Mouse (Mus musculus) spleen, adult 2 months (tissue): ENCODE measurements around the gene Bean1. TPM values are rescaled to one million over a fixed set of nuclear protein-coding genes. Genes with fewer than 3 reads are reported as not detected.
A peak's percentile ranks its signal among the peaks of the same experiment; 100 is the strongest.

Experiments used
- DNase-seq, 2 experiments: peaks; one replicate each; pipeline versions ENCODE4 v3.0.0 to v3.0.0-alpha.2; 2012 to 2021; ENCODE audit warnings: low spot score in 2 of 2, low read depth in 1 of 2
- H3K27ac ChIP-seq: fragments of 200-500 bp; 2 replicates; pipeline ENCODE4 v1.5.1; 2012; ENCODE audit warnings: low read length, inconsistent platforms; ENCODE audit not compliant: insufficient read depth
- H3K27me3 ChIP-seq: fragments of 200-500 bp; 2 replicates; pipeline ENCODE4 v1.6.1; 2012; ENCODE audit warnings: mild to moderate bottlenecking, moderate library complexity, low read length, inconsistent platforms; ENCODE audit not compliant: control insufficient read depth, insufficient read depth
- H3K36me3 ChIP-seq: fragments of 200-500 bp; 2 replicates; pipeline ENCODE4 v1.6.1; 2012; ENCODE audit warnings: mild to moderate bottlenecking, low read length, inconsistent platforms; ENCODE audit not compliant: control insufficient read depth, insufficient read depth
- H3K4me1 ChIP-seq: fragments of 200-500 bp; 2 replicates; pipeline ENCODE4 v1.6.1; 2011; ENCODE audit warnings: inconsistent platforms; ENCODE audit not compliant: control insufficient read depth, insufficient read depth, insufficient read length
- H3K4me3 ChIP-seq: fragments of 200-500 bp; 2 replicates; pipeline ENCODE4 v1.5.1; 2011; ENCODE audit warnings: mild to moderate bottlenecking, inconsistent platforms; ENCODE audit not compliant: insufficient read depth, insufficient read length; ENCODE audit errors: extremely low read depth
- CTCF ChIP-seq: fragments of 200-500 bp; IDR thresholded peaks from 2 replicates; pipeline ENCODE4 v1.5.1; 2011; ENCODE audit warnings: mild to moderate bottlenecking, inconsistent platforms; ENCODE audit not compliant: insufficient read depth, insufficient read length, insufficient replicate concordance; ENCODE audit errors: extremely low read depth
- POLR2A ChIP-seq: fragments of 200-500 bp; IDR thresholded peaks from 2 replicates; pipeline ENCODE4 v1.6.1; 2011; ENCODE audit warnings: low read depth, low read length, inconsistent platforms
- WGBS: fragments of 180-500 bp; shearing (Covaris S2); methylation state at CpG from one replicate; pipeline ENCODE4 v1.1.7; 2018; 5-methylcytosine and 5-hydroxymethylcytosine counted together
- polyA plus RNA-seq: library from polyadenylated mRNA; depleted of rRNA; stranded (reverse); fragments of >200 nt; gene quantifications from 2 replicates; pipeline ENCODE4 v1.2.3, GENCODE M21; 2012

Bean1 gene
- polyA plus RNA-seq, 1 experiment: 0.72 TPM

DNA sequence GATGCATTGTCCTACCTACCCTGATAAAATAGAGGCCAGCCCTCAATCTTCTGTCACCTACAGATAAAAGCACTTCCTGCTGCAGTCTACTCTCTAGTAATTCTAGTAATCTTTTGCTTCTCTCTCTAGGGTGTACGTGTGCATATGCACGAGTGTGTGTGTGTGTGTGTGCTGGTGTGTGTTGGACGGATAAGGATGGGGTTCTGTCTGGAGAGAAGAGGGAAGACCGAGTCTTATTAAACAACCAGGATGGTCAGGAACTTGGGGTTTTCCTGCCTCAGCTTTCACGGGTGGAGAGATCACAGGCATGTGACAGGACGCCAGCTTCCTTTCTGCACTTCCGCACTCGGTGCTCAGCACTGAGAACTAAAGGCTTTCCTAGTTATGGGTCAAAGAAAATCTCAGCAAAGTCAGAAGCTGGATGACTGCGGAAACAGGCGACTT lies 69.2 kb downstream of the Bean1 start:
- Histone ChIP-seq H3K4me1 (peaks cover 20% of the 10 kb centered on the region), H3K36me3 (peaks cover 32% of the 10 kb centered on the region), H3K4me3 (peak overlapping the region; percentile 32; the same call in 1 of the 2 replicates), H3K27ac (peak overlapping the region; percentile 86), H3K27me3 (no peaks in the 10 kb centered on the region)
- WGBS: 12% methylated on average over 10 of the region's 10 CpGs
- peak in 1 of 2 experiments; percentile 68 for DNase-seq
- TF ChIP-seq POLR2A (no peak), CTCF (no peak)

DNA sequence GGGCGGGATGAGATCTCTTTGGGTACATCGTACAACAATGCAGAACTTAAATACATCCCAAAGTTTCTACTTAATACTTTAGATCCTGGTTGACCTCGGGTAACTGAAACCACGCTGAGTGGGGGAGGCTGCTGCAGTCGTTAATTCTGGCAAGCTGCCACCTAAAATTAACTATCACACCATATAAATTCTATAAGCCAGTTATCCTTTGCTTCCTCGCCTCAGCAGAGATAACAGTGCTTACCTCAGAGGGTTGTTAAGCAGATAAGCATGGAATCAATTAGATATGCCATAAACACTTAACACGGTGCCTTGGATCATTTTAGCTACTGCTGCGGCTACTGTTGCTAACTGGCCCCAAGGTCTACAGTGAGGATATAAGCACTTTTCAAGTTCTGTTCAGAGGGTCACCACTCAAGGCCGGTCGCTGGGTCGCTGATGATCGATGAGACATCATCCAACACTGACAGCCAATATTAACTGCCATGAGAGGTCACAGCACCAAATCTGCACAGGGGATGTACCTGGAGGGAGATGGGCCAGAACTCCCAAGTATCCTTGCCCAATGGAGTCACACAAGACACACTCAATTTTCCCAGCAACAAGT lies 71.9 kb downstream of the Bean1 start:
- Histone ChIP-seq H3K4me1 (peaks cover 26% of the 10 kb centered on the region), H3K36me3 (peaks cover 22% of the 10 kb centered on the region), H3K27me3 (no peaks in the 10 kb centered on the region), H3K27ac (no peak overlapping the region), H3K4me3 (no peak overlapping the region)
- no peak for TF ChIP-seq CTCF
- TF ChIP-seq POLR2A: no peak
- DNase-seq: no peak
- WGBS: 75% methylated on average over 12 of the region's 12 CpGs

DNA sequence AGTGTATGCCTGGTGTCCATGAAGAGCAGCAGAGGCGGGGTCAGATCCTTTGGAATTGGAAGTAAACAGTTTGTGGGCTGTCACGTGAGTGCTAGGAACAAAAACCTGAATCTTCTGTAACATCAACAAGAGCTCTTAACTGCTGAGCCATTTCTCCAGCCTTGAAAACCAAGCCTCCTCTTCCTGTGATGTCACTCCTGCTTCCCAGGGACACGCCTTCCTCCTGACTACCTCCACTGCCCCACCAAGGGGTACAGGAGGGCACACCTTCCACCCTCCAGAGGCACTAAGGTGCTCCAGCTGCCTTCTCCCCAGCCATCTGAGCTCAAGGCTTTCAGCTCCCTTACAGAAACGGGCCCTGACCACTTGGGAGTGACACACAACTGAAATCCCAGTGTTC lies 76.4 kb downstream of the Bean1 start:
- Histone ChIP-seq H3K4me1 (peaks cover 9% of the 10 kb centered on the region; the same call in 1 of the 2 replicates), H3K27ac (peak overlapping the region; percentile 93), H3K27me3 (no peaks in the 10 kb centered on the region), H3K36me3 (peaks cover 3% of the 10 kb centered on the region; the same call in 1 of the 2 replicates), H3K4me3 (no peak overlapping the region)
- WGBS: 59% methylated on average over 4 of the region's 4 CpGs
- no peak for TF ChIP-seq CTCF
- no peak for TF ChIP-seq POLR2A
- DNase-seq: no peak

DNA sequence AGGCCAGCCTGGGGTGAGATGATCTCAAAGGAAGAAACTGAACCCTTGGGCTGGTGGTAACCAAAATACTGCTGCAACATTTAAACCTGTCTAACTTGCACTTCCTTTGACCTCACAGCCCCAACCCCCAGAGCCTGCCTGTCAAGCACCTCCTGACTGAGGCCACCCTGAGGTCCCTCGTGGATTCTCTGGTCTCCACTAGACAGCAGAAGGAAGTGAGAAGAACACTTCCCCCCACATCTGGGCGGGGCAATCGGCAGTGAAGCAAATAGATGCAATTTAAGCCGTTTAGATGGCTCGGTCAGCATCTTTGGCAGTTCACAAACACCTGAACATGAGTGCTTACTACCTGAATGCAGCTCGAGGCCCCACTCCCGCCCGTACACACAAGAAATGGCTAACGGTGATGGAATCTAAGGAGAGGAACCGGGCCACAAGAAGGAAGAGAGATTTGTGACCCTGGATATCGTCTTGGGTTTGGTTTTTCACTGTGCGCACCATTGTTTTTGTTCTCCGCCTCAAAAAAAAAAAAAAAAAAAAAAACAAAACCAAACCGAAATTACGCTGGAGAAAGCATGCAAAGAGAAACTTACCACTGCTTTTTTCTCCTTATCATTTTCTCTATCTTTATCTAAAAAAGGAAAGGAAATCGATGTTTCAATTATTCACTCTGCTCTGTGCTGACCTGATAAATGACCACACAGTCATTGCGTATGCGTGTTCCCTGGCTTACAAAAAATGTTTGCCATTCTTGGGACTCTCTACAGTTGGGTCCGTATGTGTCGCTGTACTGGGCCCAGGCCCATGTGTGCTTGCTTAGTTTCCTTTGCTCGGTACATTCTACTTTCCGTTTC lies 77.0 kb downstream of the Bean1 start:
- WGBS: 5% methylated on average over 22 of the region's 22 CpGs
- DNase-seq: peak; percentile 89 to 93
- peaks cover 9% of the 10 kb centered on the region; the same call in 1 of the 2 replicates for H3K4me1 ChIP-seq
- no peak; the same call in 1 of the 2 replicates for TF ChIP-seq POLR2A
- H3K4me3 ChIP-seq: peak overlapping the region; percentile 94
- H3K27me3 ChIP-seq: no peaks in the 10 kb centered on the region
- peaks cover 3% of the 10 kb centered on the region; the same call in 1 of the 2 replicates for H3K36me3 ChIP-seq
- H3K27ac ChIP-seq: peak overlapping the region; percentile 98

DNA sequence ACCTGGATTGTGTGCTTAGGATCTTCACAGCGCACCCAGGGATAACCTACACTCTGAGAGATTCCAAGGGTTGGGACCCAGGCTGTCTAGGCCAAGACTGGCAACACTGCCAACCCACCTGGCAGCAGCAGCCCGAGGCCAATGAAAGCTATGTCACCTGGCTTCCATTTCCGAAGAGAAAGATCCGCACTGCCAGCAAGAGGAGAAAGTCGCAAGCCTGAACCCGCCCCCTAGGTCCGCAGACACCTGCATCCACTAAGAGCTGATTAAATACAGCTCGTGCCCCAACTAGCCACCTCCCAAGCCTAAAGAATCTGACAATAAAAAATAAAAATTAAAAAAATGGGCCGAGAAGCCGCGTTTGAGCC lies 77.7 kb downstream of the Bean1 start:
- H3K4me3 ChIP-seq: peak overlapping the region; percentile 94
- 4% methylated on average over 11 of the region's 11 CpGs for WGBS
- peak overlapping the region; percentile 98 for H3K27ac ChIP-seq
- no peaks in the 10 kb centered on the region for H3K27me3 ChIP-seq
- no peak for TF ChIP-seq POLR2A
- no peak for TF ChIP-seq CTCF
- DNase-seq: peak in 1 of 2 experiments; percentile 42
- peaks cover 3% of the 10 kb centered on the region; the same call in 1 of the 2 replicates for H3K36me3 ChIP-seq
- peaks cover 9% of the 10 kb centered on the region; the same call in 1 of the 2 replicates for H3K4me1 ChIP-seq

DNA sequence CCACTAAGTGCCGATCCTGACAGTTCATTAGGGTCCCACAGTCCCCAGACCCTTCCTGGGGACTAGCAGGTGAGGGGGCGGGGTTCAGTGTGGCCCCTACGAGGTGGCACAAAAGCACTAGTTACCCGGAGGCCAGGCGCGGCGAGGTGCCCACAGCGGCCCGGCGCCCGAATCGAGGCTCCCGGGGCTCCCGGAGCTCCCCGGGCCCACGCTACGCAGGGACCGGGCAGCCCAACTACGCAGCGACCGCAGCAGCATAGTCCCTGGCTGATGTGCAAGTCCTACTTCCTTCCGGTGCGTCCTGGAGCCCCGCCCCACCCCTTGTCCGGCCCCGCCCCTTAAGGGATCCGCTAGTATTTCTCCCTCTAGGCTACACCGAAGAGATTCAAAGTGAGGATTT lies 78.0 kb downstream of the Bean1 start, which contains the start of gene Tk2:
Gene Tk2 (minus strand): TSS at position 283 of the 400 bp plus-strand sequence.
- peaks cover under 1% of the 10 kb centered on the region; the same call in 1 of the 2 replicates for H3K36me3 ChIP-seq
- WGBS: under 1% methylated on average over 28 of the region's 28 CpGs
- H3K4me3 ChIP-seq: peak within 1 kb of the TSS; percentile 94
- H3K4me1 ChIP-seq: peaks cover 9% of the 10 kb centered on the region; the same call in 1 of the 2 replicates
- DNase-seq: peak; percentile 66 to 83
- peak within 1 kb of the TSS; percentile 98 for H3K27ac ChIP-seq
- TF ChIP-seq POLR2A (peak; percentile 96), CTCF (no peak)
- H3K27me3 ChIP-seq: no peaks in the 10 kb centered on the region
